Mouse (Mus musculus) embryonic facial prominence, embryonic 12.5 days (tissue): ENCODE data around the gene Cacna2d4. TPM values are rescaled to one million over a fixed set of nuclear protein-coding genes. Genes with fewer than 3 reads are reported as not detected.

Source experiments
- ATAC-seq: fragments of 200-750 bp; cut with Nextera tagmentation; 2 replicates; pipeline ENCODE4 v1.8.0; 2017; ENCODE audit not compliant: insufficient number of reproducible peaks, insufficient read depth, low FRiP score, low TSS enrichment
- H3K27ac ChIP-seq: fragments of 300-500 bp; sonication (generic); 2 replicates; pipeline ENCODE4 v1.5.1; 2016; ENCODE audit warnings: mild to moderate bottlenecking
- H3K27me3 ChIP-seq: fragments of 300-500 bp; sonication (generic); 2 replicates; pipeline ENCODE4 v1.6.1; 2016; ENCODE audit warnings: mild to moderate bottlenecking, moderate library complexity
- H3K36me3 ChIP-seq: fragments of 300-500 bp; sonication (generic); 2 replicates; pipeline ENCODE4 v1.6.1; 2016; ENCODE audit warnings: mild to moderate bottlenecking
- H3K4me1 ChIP-seq: fragments of 300-500 bp; sonication (generic); 2 replicates; pipeline ENCODE4 v1.6.1; 2016
- H3K4me2 ChIP-seq: fragments of 300-500 bp; sonication (generic); replicated peaks from 2 replicates; pipeline ENCODE4 v1.6.1; 2016; ENCODE audit warnings: mild to moderate bottlenecking, moderate library complexity
- H3K4me3 ChIP-seq: fragments of 300-500 bp; sonication (generic); 2 replicates; pipeline ENCODE4 v1.5.1; 2016; ENCODE audit warnings: mild to moderate bottlenecking
- H3K9ac ChIP-seq: fragments of 300-500 bp; sonication (generic); 2 replicates; pipeline ENCODE4 v1.6.1; 2016; ENCODE audit warnings: mild to moderate bottlenecking, moderate library complexity
- H3K9me3 ChIP-seq: fragments of 300-500 bp; sonication (generic); 2 replicates; pipeline ENCODE4 v1.6.1; 2016; ENCODE audit warnings: mild to moderate bottlenecking, moderate library complexity
- WGBS: fragments of 180-500 bp; shearing (Covaris S2); methylation state at CpG from one replicate; pipeline ENCODE4 v1.1.7; 2016; 5-methylcytosine and 5-hydroxymethylcytosine counted together
- polyA plus RNA-seq: library from polyadenylated mRNA; unstranded; fragments of >200 nt; fragmentation: Nextera tagmentation; extraction: Ambion mirVana; gene quantifications from 2 replicates; pipeline ENCODE4 v1.2.1, GENCODE M21; 2016

The Cacna2d4 gene
- polyA plus RNA-seq, 1 experiment from 2014 or later: not detected

DNA sequence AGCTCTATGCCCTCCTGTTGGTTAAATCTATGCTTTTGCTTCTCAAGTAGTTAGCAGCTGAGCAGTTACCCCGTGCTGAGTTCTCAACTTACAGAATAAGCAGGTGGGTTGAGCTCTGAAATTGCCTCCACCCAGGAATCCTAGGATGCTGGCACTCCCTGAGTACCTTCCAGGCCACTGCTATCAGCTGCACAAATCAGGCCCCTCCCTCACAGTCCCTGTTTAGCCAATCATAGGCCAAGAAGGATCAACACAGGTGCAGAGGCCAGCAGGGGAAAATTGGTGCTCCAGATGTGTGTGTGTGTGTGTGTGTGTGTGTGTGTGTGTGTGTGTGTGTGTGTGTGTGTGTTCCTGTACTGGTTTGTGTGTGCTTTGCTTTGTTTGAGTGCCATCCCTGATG is 95.8 kb downstream of the Cacna2d4 start:
- Histone ChIP-seq H3K36me3 (no peaks in the 10 kb centered on the region), H3K4me3 (no peak overlapping the region), H3K27me3 (peaks cover 63% of the 10 kb centered on the region), H3K9me3 (no peaks in the 10 kb centered on the region), H3K4me2 (no peak overlapping the region), H3K27ac (no peak overlapping the region), H3K4me1 (peaks cover 20% of the 10 kb centered on the region; the same call in 1 of the 2 replicates), H3K9ac (no peak overlapping the region)
- 6% methylated on average over 1 of the region's 1 CpGs for WGBS
- ATAC-seq: no peak

DNA sequence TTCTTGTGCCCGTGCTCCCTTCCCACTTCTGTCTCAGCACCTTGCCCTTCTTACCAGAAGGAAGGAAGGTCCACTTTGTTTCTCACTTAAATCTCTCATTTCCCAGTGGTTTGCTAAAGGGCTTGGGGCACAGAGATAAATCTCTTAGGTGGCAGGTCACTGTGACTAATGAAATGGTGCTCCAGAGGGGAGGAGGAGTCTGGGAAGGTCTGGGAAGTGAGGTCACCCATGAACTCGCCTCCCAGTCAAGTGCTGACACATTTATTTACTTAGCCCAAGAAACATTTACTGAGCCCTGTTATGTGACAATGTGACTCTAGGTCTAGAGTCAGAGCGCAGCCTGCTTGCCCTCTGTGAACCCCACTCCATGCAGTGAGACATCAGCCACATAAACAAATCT is 96.9 kb downstream of the Cacna2d4 start:
- H3K9me3 ChIP-seq: no peaks in the 10 kb centered on the region
- no peak overlapping the region for H3K27ac ChIP-seq
- H3K27me3 ChIP-seq: peaks cover 52% of the 10 kb centered on the region
- peaks cover 20% of the 10 kb centered on the region; the same call in 1 of the 2 replicates for H3K4me1 ChIP-seq
- 21% methylated on average over 3 of the region's 3 CpGs for WGBS
- ATAC-seq: no peak
- no peak overlapping the region for H3K4me3 ChIP-seq
- no peak overlapping the region for H3K9ac ChIP-seq
- no peak overlapping the region for H3K4me2 ChIP-seq
- H3K36me3 ChIP-seq: no peaks in the 10 kb centered on the region

DNA sequence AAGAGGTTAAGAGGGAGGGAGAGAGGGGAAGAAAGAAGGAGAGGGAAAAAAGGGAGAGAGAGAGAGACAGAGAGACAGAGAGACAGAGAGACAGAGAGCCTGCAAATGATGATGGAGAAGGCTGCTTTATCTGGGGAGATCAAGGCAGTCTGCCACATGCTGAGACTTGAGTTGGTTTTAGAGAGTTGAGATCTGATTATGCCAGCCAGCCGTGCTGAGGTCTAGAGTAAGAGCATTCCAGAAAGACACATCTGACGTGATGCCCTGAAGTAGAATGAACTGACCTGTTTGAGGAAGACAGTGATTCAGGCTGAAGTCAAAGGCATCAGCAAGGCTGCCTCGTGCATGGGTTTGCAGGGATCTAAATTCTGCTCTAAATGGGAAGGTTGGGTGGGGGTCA is 97.5 kb downstream of the Cacna2d4 start:
- H3K4me3 ChIP-seq: no peak overlapping the region
- no peak overlapping the region for H3K4me2 ChIP-seq
- 37% methylated on average over 3 of the region's 3 CpGs for WGBS
- no peak for ATAC-seq
- H3K9ac ChIP-seq: no peak overlapping the region
- H3K27me3 ChIP-seq: peaks cover 46% of the 10 kb centered on the region
- no peaks in the 10 kb centered on the region for H3K36me3 ChIP-seq
- H3K4me1 ChIP-seq: peaks cover 18% of the 10 kb centered on the region; the same call in 1 of the 2 replicates
- H3K27ac ChIP-seq: no peak overlapping the region
- no peaks in the 10 kb centered on the region for H3K9me3 ChIP-seq

DNA sequence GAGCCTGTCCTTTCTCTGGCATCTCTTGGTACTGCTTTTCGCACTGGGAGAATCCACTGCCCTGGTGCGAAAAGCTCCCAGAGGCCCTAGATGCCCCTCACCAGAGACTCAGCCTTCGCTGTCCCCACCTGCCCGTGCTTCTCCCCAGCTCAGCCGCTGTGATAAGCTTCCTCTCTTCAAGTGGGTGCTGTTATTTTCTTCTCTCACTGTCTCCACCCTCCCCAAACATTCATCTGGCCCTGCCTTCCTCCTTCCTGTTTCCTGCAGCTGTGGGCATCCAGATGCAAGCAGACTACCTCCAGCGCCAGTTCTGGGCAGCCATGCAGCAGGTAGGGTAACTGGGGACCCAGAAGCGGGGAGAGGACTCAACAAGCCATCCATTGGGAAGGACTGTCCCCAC is 99.8 kb downstream of the Cacna2d4 start:
- Histone ChIP-seq H3K9ac (no peak overlapping the region), H3K9me3 (no peaks in the 10 kb centered on the region), H3K27me3 (peaks cover 23% of the 10 kb centered on the region), H3K36me3 (no peaks in the 10 kb centered on the region), H3K4me3 (no peak overlapping the region), H3K4me1 (no peaks in the 10 kb centered on the region), H3K27ac (no peak overlapping the region), H3K4me2 (no peak overlapping the region)
- ATAC-seq: no peak
- 80% methylated on average over 7 of the region's 7 CpGs for WGBS

DNA sequence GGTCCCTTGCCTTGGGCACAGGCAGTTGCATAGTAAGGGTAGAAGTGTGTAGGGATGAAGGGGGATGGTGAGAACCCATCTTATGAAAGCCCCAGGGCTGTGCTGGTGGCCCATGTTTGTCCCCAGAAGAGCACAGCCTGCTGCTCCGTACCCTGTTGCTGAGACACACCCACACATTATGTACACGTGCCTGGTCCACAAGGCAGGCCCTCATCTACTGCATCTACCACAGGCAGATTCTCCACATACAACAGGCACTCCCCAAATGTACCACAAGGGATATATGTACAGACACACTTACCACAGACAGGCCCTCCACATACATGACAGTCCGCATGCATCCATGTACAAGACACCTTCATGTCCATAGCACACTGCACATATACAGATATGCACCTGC is 101.0 kb downstream of the Cacna2d4 start:
- ATAC-seq: no peak
- H3K36me3 ChIP-seq: no peaks in the 10 kb centered on the region
- peaks cover 11% of the 10 kb centered on the region for H3K27me3 ChIP-seq
- no peak overlapping the region for H3K4me2 ChIP-seq
- no peaks in the 10 kb centered on the region for H3K4me1 ChIP-seq
- no peak overlapping the region for H3K4me3 ChIP-seq
- H3K27ac ChIP-seq: no peak overlapping the region
- no peak overlapping the region for H3K9ac ChIP-seq
- 72% methylated on average over 3 of the region's 3 CpGs for WGBS
- no peaks in the 10 kb centered on the region for H3K9me3 ChIP-seq

DNA sequence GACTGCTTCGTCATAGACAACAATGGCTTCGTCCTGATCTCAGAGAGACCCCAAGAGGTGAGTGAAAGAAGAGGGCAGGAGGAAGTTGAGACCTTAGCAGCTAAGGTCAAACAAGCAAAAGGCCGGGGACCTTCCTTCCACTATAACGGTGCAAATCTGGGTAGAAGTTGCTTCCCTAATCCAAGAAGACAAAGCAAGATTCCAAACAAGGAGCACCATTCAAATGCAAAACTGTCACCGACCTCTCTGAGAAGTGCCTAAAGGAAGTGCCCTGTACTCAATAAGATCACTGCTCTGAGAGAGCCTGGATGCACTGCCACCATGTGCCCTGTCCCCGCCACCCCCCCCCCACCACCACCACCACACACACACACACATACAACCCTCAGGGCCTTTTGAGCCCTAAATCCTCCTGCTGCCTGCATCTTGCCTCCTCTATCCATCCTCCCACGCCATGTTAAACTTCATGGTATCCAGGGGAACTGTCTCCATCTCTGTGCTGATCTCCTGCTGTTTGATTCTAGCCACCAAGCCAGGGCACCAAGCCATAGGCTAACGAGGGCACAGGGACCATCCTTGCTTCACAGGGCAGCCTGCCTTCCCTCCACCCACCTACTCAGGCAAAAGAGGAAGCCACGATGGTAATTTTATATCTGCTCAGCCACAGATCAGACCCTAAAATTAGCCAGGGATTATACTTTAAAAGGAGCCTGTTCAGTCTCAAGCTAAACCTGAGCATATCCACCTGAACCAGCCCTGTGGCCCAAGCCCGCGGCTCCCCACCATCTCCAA is 102.0 kb downstream of the Cacna2d4 start:
- Histone ChIP-seq H3K27me3 (peaks cover 6% of the 10 kb centered on the region; the same call in 1 of the 2 replicates), H3K9ac (no peak overlapping the region), H3K4me3 (no peak overlapping the region), H3K4me2 (no peak overlapping the region), H3K36me3 (no peaks in the 10 kb centered on the region), H3K9me3 (no peaks in the 10 kb centered on the region), H3K27ac (no peak overlapping the region; the same call in 1 of the 2 replicates), H3K4me1 (no peaks in the 10 kb centered on the region)
- 33% methylated on average over 10 of the region's 11 CpGs for WGBS
- no peak for ATAC-seq

DNA sequence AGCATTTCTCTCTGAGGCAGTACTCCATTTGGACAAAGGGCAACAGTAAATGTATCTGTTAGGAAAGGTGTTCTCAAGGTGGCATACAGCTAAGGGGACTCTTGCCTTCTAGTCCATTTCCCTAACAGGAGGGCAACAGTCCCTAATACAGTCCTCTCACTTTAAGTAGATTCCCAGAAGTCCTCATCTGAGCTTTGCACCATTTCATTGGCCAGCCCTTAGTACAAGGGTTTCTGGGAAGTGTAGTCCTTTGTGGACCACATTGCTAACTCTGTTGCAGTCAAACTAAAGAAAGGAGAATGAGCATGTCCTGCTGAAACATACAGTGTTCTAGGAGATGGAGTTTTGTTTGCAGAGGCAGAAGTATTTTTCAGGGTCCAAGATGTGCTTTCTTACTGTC is 105.1 kb downstream of the Cacna2d4 start:
- no peak for ATAC-seq
- Histone ChIP-seq H3K27ac (no peak overlapping the region), H3K4me1 (no peaks in the 10 kb centered on the region), H3K4me2 (no peak overlapping the region), H3K9me3 (no peaks in the 10 kb centered on the region), H3K9ac (no peak overlapping the region), H3K36me3 (no peaks in the 10 kb centered on the region), H3K27me3 (no peaks in the 10 kb centered on the region), H3K4me3 (no peak overlapping the region)

DNA sequence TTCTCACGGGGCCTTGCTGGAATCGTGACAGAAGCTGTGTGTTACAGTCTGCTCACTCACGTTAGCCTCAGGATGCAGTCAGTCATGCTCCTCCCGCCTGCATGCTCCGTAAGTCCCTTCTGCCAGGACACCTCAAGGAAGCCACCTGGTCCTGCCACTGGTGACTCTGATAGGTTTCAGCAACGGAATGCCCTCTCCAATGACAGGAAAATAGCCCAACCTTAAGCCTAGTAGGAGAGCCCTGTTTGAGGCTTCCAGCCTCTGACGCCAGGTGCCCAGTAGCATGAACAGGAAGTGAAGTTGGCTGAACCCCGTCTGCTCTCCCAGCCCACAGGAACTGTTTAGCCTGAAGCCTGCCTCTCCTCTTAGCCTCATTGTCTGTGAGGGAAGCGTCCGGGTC is 109.9 kb downstream of the Cacna2d4 start:
- Histone ChIP-seq H3K4me3 (no peak overlapping the region), H3K36me3 (no peaks in the 10 kb centered on the region), H3K4me2 (no peak overlapping the region), H3K27ac (no peak overlapping the region), H3K9ac (no peak overlapping the region), H3K27me3 (no peaks in the 10 kb centered on the region), H3K4me1 (no peaks in the 10 kb centered on the region), H3K9me3 (no peaks in the 10 kb centered on the region)
- ATAC-seq: no peak
- 54% methylated on average over 10 of the region's 10 CpGs for WGBS

DNA sequence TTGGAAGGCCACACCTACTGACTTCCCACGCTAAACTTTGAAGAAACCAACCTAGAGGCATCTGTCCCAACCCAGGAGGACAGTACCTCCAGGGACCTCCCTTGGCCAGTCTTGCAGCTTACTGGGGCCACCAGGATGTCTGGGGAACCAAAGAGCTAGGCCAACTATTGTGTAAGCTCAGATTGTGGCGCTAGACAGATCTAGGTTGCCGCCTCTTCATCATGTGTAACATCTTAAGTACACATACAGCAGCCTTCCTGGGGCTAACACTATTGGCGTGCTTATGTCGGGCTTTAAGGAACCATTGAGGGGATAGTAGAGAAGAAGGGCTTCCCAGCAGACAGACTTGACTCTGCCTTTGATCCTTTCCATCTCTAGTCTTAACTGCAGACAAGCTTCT is 111.5 kb downstream of the Cacna2d4 start:
- H3K27ac ChIP-seq: no peak overlapping the region
- 80% methylated on average over 5 of the region's 5 CpGs for WGBS
- no peaks in the 10 kb centered on the region for H3K4me1 ChIP-seq
- H3K9ac ChIP-seq: no peak overlapping the region
- no peaks in the 10 kb centered on the region for H3K9me3 ChIP-seq
- no peak overlapping the region for H3K4me3 ChIP-seq
- no peak overlapping the region for H3K4me2 ChIP-seq
- H3K27me3 ChIP-seq: no peaks in the 10 kb centered on the region
- ATAC-seq: no peak
- no peaks in the 10 kb centered on the region for H3K36me3 ChIP-seq

DNA sequence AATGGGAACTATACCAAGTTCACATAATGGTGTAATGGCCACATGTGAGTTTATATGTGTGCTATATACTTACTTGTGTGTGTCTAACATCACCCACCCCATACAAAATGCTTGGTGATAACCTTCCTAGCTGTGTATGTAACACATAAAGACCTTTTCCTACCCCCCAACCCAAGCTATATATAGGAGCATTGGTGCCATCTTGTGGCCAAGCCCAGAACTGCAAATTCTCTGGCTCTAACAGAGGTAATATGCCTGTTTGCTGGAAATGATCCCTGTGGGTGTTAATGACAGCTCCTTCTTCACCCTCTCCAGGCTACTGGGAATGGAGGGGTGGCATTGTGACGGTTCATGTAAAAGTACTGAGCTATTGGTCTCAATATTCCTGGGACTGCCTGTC is 111.9 kb downstream of the Cacna2d4 start:
- H3K36me3 ChIP-seq: peaks cover 1% of the 10 kb centered on the region; the same call in 1 of the 2 replicates
- 6% methylated on average over 1 of the region's 1 CpGs for WGBS
- H3K9me3 ChIP-seq: no peaks in the 10 kb centered on the region
- no peaks in the 10 kb centered on the region for H3K4me1 ChIP-seq
- H3K4me2 ChIP-seq: no peak overlapping the region
- no peak for ATAC-seq
- no peak overlapping the region for H3K9ac ChIP-seq
- H3K27ac ChIP-seq: no peak overlapping the region
- H3K4me3 ChIP-seq: no peak overlapping the region
- H3K27me3 ChIP-seq: no peaks in the 10 kb centered on the region

DNA sequence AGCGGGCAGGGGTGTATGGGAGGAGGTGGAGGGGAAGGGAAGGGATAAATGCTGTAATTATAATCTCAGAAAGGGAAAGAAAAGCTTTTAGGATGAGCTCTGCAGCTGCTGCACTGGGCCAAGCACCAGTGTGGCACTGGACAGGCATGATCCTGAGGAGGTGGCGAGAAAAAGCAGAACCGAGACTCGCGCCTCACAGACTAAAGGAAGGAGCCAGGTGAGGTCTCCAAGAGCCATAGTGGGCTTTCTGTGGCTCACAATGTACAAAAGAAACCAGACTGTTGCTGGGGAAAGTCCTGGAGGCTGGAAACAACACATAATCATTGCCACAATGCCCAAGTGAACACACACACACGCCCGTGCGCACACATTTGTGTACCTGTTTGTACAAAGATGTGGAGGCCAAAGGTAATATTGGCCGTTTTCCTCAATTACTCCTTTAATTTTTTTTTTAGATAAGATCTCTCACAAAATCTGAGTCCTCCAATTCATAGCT is 114.4 kb downstream of the Cacna2d4 start:
- H3K27me3 ChIP-seq: no peaks in the 10 kb centered on the region
- no peak overlapping the region for H3K9ac ChIP-seq
- H3K9me3 ChIP-seq: no peaks in the 10 kb centered on the region
- no peak overlapping the region for H3K4me3 ChIP-seq
- no peak for ATAC-seq
- no peak overlapping the region for H3K27ac ChIP-seq
- H3K4me1 ChIP-seq: no peaks in the 10 kb centered on the region
- WGBS: 84% methylated on average over 9 of the region's 9 CpGs
- peaks cover 25% of the 10 kb centered on the region for H3K36me3 ChIP-seq
- H3K4me2 ChIP-seq: no peak overlapping the region

DNA sequence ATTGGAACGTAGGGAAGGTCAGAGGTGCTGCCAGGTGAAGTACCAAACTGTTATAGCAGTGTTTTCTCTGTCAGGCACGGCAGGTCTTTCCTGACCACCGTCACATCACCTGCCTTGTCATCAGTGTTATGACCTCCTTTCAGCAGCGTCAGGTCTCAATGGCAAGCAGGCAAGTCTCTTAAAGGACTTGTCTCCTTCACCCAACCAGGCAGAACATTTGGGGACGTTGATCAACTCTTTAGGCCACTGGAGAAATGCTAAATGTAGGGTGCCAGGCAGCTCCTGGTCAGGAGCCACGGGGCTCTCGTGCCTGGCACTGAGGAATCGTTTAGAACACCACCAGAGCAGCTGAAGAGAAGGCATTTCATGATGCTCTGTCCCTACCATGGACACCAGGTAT is 115.3 kb downstream of the Cacna2d4 start:
- no peaks in the 10 kb centered on the region for H3K4me1 ChIP-seq
- no peaks in the 10 kb centered on the region for H3K9me3 ChIP-seq
- no peaks in the 10 kb centered on the region for H3K27me3 ChIP-seq
- ATAC-seq: no peak
- no peak overlapping the region for H3K27ac ChIP-seq
- H3K4me2 ChIP-seq: no peak overlapping the region
- H3K36me3 ChIP-seq: peaks cover 31% of the 10 kb centered on the region
- no peak overlapping the region for H3K9ac ChIP-seq
- 83% methylated on average over 8 of the region's 8 CpGs for WGBS
- H3K4me3 ChIP-seq: no peak overlapping the region
